Mouse (Mus musculus) gastrocnemius, adult 18-20 months (tissue): ENCODE measurements around the gene Gm5934. TPM values are rescaled to one million over a fixed set of nuclear protein-coding genes. Genes with fewer than 3 reads are reported as not detected.
"Not testable (repeated sequence)": the region's sequence is repeated elsewhere in the genome, so short reads cannot be mapped to it uniquely, and the experiment has no call there.

Experiments used
- DNase-seq: peaks from one replicate; pipeline ENCODE4 v3.0.0; 2021; ENCODE audit warnings: low spot score
- long read RNA-seq, 2 experiments: library from polyadenylated mRNA; stranded (forward); transcript quantifications; one replicate each; pipeline ENCODE4 v2.0.0; 2021
- total RNA-seq, 2 experiments: library from RNA; stranded (reverse); gene quantifications; 2 replicates each; pipeline ENCODE4 v1.2.3; 2021

Gm5934 gene
- total RNA-seq = not detected
- long read RNA-seq, experiment 1 = 0 reads
- long read RNA-seq, experiment 2 = 0 reads

DNA sequence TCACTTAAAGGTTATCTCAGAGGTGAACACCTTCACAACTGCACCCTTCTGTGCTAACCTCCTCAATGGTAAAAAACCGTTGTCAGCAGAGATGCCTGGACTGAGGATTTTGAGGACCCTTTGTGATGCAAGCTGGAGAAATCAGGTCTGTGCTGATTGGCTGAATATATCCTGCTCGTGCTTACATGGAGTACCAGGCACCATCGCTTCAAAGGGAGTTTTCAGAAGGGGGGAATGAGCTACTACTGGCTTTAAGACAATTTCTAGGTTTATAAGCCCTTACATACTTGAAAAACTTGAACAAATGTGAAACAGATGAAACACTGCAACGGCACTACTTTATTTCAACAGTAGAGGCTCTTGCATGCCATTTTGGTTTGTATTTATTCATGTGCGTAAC, at the start of gene Gm5934:
Gm5934 (minus strand) TSS at position 101 of the 400 bp plus-strand sequence.
- DNase-seq = not testable (repeated sequence)

Other genes starting within 250 kb of the Gm5934 start
- gene Gm4297, start 74.1 kb upstream of the Gm5934 start, total RNA-seq = not detected